Mouse (Mus musculus) liver, postnatal 0 days (tissue): ENCODE data around the gene Rps6ka2.
"Not testable (repeated sequence)": the region's sequence is repeated elsewhere in the genome, so short reads cannot be mapped to it uniquely, and the experiment has no call there.

Experiments
- CTCF ChIP-seq: sonication (generic); IDR thresholded peaks from 2 replicates; pipeline ENCODE4 v1.5.1; 2016; ENCODE audit warnings: antibody characterized with exemption, low read depth
- EP300 ChIP-seq: IDR thresholded peaks from 2 replicates; pipeline ENCODE4 v1.6.1; 2016; ENCODE audit warnings: antibody characterized with exemption, low read depth, mild to moderate bottlenecking

DNA sequence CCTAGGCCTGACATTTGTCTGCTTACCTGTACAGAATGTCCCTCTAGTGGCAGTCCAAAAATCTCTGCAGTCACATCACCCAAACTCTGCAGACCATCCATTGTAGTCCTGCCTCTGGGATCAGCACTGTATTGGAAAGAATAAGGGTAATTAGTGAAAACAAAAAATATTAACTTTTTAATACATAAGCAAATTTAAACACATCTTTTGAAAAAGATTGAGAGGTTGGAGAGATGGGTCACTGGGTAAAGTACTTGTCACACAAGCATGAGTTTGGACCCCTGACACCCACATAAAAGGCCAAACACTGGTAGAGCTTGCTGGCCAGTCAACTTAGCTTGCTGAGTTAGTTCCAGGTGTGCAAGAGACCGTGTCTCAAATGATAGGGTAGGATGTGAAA, 182.7 kb downstream of the Rps6ka2 start, which contains the start of gene Ttll2:
- TF ChIP-seq CTCF, EP300: not testable (repeated sequence)
